Mouse (Mus musculus) neural tube, embryonic 14.5 days (tissue): ENCODE measurements around the gene 8030411F24Rik. TPM values are rescaled to one million over a fixed set of nuclear protein-coding genes. Genes with fewer than 3 reads are reported as not detected.

Source experiments
- polyA plus RNA-seq: library from polyadenylated mRNA; unstranded; fragments of >200 nt; fragmentation: Nextera tagmentation; extraction: Ambion mirVana; gene quantifications from 2 replicates; pipeline ENCODE4 v1.2.1, GENCODE M21; 2014

Gene 8030411F24Rik
- polyA plus RNA-seq, 1 experiment from 2014 or later = not detected

Other genes with a start within 250 kb of the 8030411F24Rik start
- 41.1 and 43.3 TPM in 2 replicates for gene Nxt1, start 109.4 kb upstream of the 8030411F24Rik start, polyA plus RNA-seq
- gene Gzf1, start 101.0 kb upstream of the 8030411F24Rik start, polyA plus RNA-seq = 16.7 and 17.1 TPM in 2 replicates
- 99.4 and 105 TPM in 2 replicates for gene Napb, start 49.5 kb upstream of the 8030411F24Rik start, polyA plus RNA-seq
- not detected in 2 replicates for gene Cstl1, start 31.7 kb upstream of the 8030411F24Rik start, polyA plus RNA-seq
- gene Cst11, start 10.5 kb upstream of the 8030411F24Rik start, polyA plus RNA-seq = not detected in 2 replicates
- not detected in 2 replicates for gene Cst12, start 7.4 kb downstream of the 8030411F24Rik start, polyA plus RNA-seq
- gene Cst8, start 16.8 kb downstream of the 8030411F24Rik start, polyA plus RNA-seq = not detected in 2 replicates
- gene Cst13, start 38.1 kb downstream of the 8030411F24Rik start, polyA plus RNA-seq = not detected in 2 replicates
- not detected in 2 replicates for gene Cst9, start 53.1 kb downstream of the 8030411F24Rik start, polyA plus RNA-seq
- not detected in 2 replicates for gene 9230104L09Rik, start 83.0 kb downstream of the 8030411F24Rik start, polyA plus RNA-seq
- 555 and 595 TPM in 2 replicates for gene Cst3, start 93.7 kb downstream of the 8030411F24Rik start, polyA plus RNA-seq
- gene Gm1330, start 221.2 kb downstream of the 8030411F24Rik start, polyA plus RNA-seq = not detected in 2 replicates
- not detected in 2 replicates for gene Gm10750, start 235.2 kb downstream of the 8030411F24Rik start, polyA plus RNA-seq